Mouse (Mus musculus) splenic B cell, adult 2 months (primary cell): ENCODE measurements at regions not wholly inside any gene's neighbourhood (a gene's known extent, or its start where the extent isn't known, plus 50 kb on each side); places are given as distances from the start of the nearest gene placed in this dataset.

Experiments used
- DNase-seq: peaks from one replicate; pipeline ENCODE4 v3.0.0-alpha.2; 2011; ENCODE audit warnings: low read depth, low spot score
- H3K27me3 ChIP-seq: 2 replicates; pipeline ENCODE4 v1.6.1; 2012; ENCODE audit warnings: mild to moderate bottlenecking, low read length, moderate library complexity, mixed read lengths; ENCODE audit not compliant: control insufficient read depth, poor library complexity, insufficient read depth, severe bottlenecking
- H3K36me3 ChIP-seq: 2 replicates; pipeline ENCODE4 v1.6.1; 2012; ENCODE audit warnings: mild to moderate bottlenecking, low read length, moderate library complexity, mixed read lengths; ENCODE audit not compliant: control insufficient read depth, poor library complexity, insufficient read depth, severe bottlenecking

- no peaks in the 10 kb centered on the region for H3K36me3 ChIP-seq
- no peak for DNase-seq
- no peaks in the 10 kb centered on the region for H3K27me3 ChIP-seq
These were observed 143.0 kb downstream of the Ankrd50 start for GRCm38 (mm10) chr3:38341666-38342065.

- no peaks in the 10 kb centered on the region for H3K27me3 ChIP-seq
- no peaks in the 10 kb centered on the region for H3K36me3 ChIP-seq
- no peak for DNase-seq
These were observed 151.2 kb downstream of the Ankrd50 start for GRCm38 (mm10) chr3:38333321-38333910.

- Histone ChIP-seq H3K36me3 (no peaks in the 10 kb centered on the region), H3K27me3 (no peaks in the 10 kb centered on the region)
- no peak for DNase-seq
These were observed 153.5 kb downstream of the Ankrd50 start for GRCm38 (mm10) chr3:38331169-38331568.

- no peak for DNase-seq
- H3K27me3 ChIP-seq = no peaks in the 10 kb centered on the region
- H3K36me3 ChIP-seq = no peaks in the 10 kb centered on the region
These were observed 157.4 kb downstream of the Ankrd50 start for GRCm38 (mm10) chr3:38327286-38327685.

GRCm38 (mm10) chr3:38326211-38326610, 158.4 kb downstream of the Ankrd50 start:
- H3K36me3 ChIP-seq = no peaks in the 10 kb centered on the region
- no peak for DNase-seq
- no peaks in the 10 kb centered on the region for H3K27me3 ChIP-seq

GRCm38 (mm10) chr3:38324663-38325062, 160.0 kb downstream of the Ankrd50 start:
- Histone ChIP-seq H3K27me3 (no peaks in the 10 kb centered on the region), H3K36me3 (no peaks in the 10 kb centered on the region)
- DNase-seq = no peak

GRCm38 (mm10) chr3:38322426-38322825, 162.2 kb downstream of the Ankrd50 start:
- no peaks in the 10 kb centered on the region for H3K27me3 ChIP-seq
- H3K36me3 ChIP-seq = no peaks in the 10 kb centered on the region
- DNase-seq = no peak

- DNase-seq = no peak
These were observed 163.0 kb downstream of the Ankrd50 start for GRCm38 (mm10) chr3:38321620-38322019.

GRCm38 (mm10) chr3:38320998-38321397, 163.6 kb downstream of the Ankrd50 start:
- DNase-seq = no peak
- Histone ChIP-seq H3K27me3 (no peaks in the 10 kb centered on the region), H3K36me3 (no peaks in the 10 kb centered on the region)

More at GRCm38 (mm10) chr3:38321620-38322019, 163.0 kb downstream of the Ankrd50 start:
- H3K27me3 ChIP-seq = no peaks in the 10 kb centered on the region
- H3K36me3 ChIP-seq = no peaks in the 10 kb centered on the region

GRCm38 (mm10) chr3:38312834-38313233, 171.8 kb downstream of the Ankrd50 start:
- H3K27me3 ChIP-seq = no peaks in the 10 kb centered on the region
- DNase-seq = no peak
- H3K36me3 ChIP-seq = no peaks in the 10 kb centered on the region

GRCm38 (mm10) chr3:38312121-38312520, 172.5 kb downstream of the Ankrd50 start:
- no peak for DNase-seq
- no peaks in the 10 kb centered on the region for H3K36me3 ChIP-seq
- H3K27me3 ChIP-seq = no peaks in the 10 kb centered on the region

- no peaks in the 10 kb centered on the region for H3K27me3 ChIP-seq
- DNase-seq = no peak
- H3K36me3 ChIP-seq = no peaks in the 10 kb centered on the region
These were observed 184.5 kb downstream of the Ankrd50 start for GRCm38 (mm10) chr3:38299898-38300751.

GRCm38 (mm10) chr3:38299236-38299897, 185.3 kb downstream of the Ankrd50 start:
- Histone ChIP-seq H3K36me3 (no peaks in the 10 kb centered on the region), H3K27me3 (no peaks in the 10 kb centered on the region)
- DNase-seq = no peak

GRCm38 (mm10) chr3:38297499-38297898, 187.1 kb downstream of the Ankrd50 start:
- Histone ChIP-seq H3K27me3 (no peaks in the 10 kb centered on the region), H3K36me3 (no peaks in the 10 kb centered on the region)
- no peak for DNase-seq

GRCm38 (mm10) chr3:38289062-38289461, 195.6 kb downstream of the Ankrd50 start:
- no peaks in the 10 kb centered on the region for H3K36me3 ChIP-seq
- H3K27me3 ChIP-seq = no peaks in the 10 kb centered on the region
- DNase-seq = no peak
